Mouse (Mus musculus): ENCODE data around the gene 2300003K06Rik. TPM values are rescaled to one million over a fixed set of nuclear protein-coding genes. Genes with fewer than 3 reads are reported as not detected.
"Not testable (repeated sequence)": the region's sequence is repeated elsewhere in the genome, so short reads cannot be mapped to it uniquely, and the experiment has no call there.

The 2300003K06Rik gene
- polyA plus RNA-seq (2016; fragmentation: Nextera tagmentation; extraction: Ambion mirVana), result not detected in 2 replicates

- Histone ChIP-seq H3K27me3 (replicated peaks) (no peaks in the 10 kb centered on the region), H3K36me3 (no peaks in the 10 kb centered on the region), H3K4me1 (no peaks in the 10 kb centered on the region), H3K4me2 (replicated peaks) (no peak within 1 kb of the TSS), H3K27ac (no peak within 1 kb of the TSS), H3K4me3 (no peak within 1 kb of the TSS), H3K9ac (no peak within 1 kb of the TSS), H3K9me3 (no peaks in the 10 kb centered on the region)
- WGBS, result 84% methylated on average over 1 of the region's 1 CpGs
- no peak for ATAC-seq (ENCODE audit: low FRiP score, low read depth)
These were observed at the start of gene 2300003K06Rik for GRCm38 (mm10) chr11:99837966-99838365. Gene 2300003K06Rik, minus strand, starts transcription at chr11:99838066.

- H3K4me2 ChIP-seq (replicated peaks); H3K4me1 ChIP-seq; H3K9me3 ChIP-seq; H3K36me3 ChIP-seq; H3K27me3 ChIP-seq (replicated peaks); ATAC-seq (ENCODE audit: low FRiP score, low read depth); H3K27ac ChIP-seq; H3K9ac ChIP-seq; H3K4me3 ChIP-seq: not testable (repeated sequence)
- WGBS, result 47% methylated on average over 1 of the region's 1 CpGs
These were observed 41.0 kb upstream of the 2300003K06Rik start, which contains the start of gene Gm11567 for GRCm38 (mm10) chr11:99878887-99879286. Gene Gm11567, plus strand, starts transcription at chr11:99879187.

- ATAC-seq (ENCODE audit: low FRiP score, low read depth); H3K27me3 ChIP-seq (replicated peaks); H3K4me3 ChIP-seq; H3K4me1 ChIP-seq; H3K4me2 ChIP-seq (replicated peaks); H3K9me3 ChIP-seq; H3K36me3 ChIP-seq; H3K27ac ChIP-seq; H3K9ac ChIP-seq: not testable (repeated sequence)
- 83% methylated on average over 1 of the region's 1 CpGs for WGBS
These were observed 35.2 kb upstream of the 2300003K06Rik start, which contains the start of gene Krtap9-1 for GRCm38 (mm10) chr11:99873089-99873488. Gene Krtap9-1, plus strand, starts transcription at chr11:99873389.

DNA sequence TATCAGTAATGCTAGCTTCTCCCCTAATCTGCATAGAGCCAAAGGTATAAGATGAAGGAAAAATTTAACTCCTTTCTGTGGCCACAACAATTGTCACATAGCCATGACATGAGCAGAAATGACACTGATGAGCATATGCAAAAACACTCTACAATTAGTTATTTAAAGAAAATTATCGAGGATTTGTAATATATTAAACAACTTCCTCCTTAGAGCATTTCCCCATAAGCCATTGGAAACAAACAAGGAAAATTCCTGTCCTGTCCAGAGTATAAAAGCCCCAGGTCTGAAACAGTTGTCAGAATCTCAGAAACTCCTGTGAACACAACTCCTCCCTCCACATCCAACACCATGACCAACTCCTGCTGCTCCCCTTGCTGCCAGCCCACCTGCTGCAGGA lies 26.3 kb upstream of the 2300003K06Rik start, which contains the start of gene Gm11559:
TSS of gene Gm11559 (plus strand) at position 301 of the 400 bp plus-strand sequence.
- H3K9me3 ChIP-seq; H3K4me2 ChIP-seq (replicated peaks); H3K4me3 ChIP-seq; H3K4me1 ChIP-seq; ATAC-seq (ENCODE audit: low FRiP score, low read depth); H3K27ac ChIP-seq; H3K36me3 ChIP-seq; H3K27me3 ChIP-seq (replicated peaks); H3K9ac ChIP-seq: not testable (repeated sequence)
- WGBS, result 67% methylated on average over 1 of the region's 1 CpGs

GRCm38 (mm10) chr11:99858761-99859160 lies 20.9 kb upstream of the 2300003K06Rik start:
- 91% methylated on average over 2 of the region's 2 CpGs for WGBS
- no peaks in the 10 kb centered on the region for H3K36me3 ChIP-seq
- H3K4me3 ChIP-seq, result no peak overlapping the region
- no peaks in the 10 kb centered on the region for H3K9me3 ChIP-seq
- ATAC-seq (ENCODE audit: low FRiP score, low read depth), result no peak
- no peak overlapping the region for H3K9ac ChIP-seq
- no peak overlapping the region for H3K27ac ChIP-seq
- no peak overlapping the region for H3K4me2 ChIP-seq (replicated peaks)
- H3K4me1 ChIP-seq, result no peaks in the 10 kb centered on the region
- no peaks in the 10 kb centered on the region for H3K27me3 ChIP-seq (replicated peaks)

DNA sequence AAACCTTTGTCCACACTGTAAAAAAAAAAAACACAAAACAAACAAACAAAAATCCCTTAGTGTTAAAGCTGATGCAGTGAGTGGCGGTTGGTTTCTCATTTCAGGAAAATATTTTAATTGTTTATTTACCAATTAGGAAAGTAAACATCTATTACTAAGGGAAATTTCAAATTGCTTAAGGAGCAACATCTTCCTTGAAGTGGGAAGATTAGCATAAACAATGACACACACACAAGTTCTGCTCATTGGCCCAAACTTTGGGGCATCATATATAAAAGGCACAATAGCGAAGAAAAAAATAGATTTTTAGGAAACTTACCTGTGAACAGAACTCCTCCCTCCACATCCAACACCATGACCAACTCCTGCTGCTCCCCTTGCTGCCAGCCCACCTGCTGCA lies 19.8 kb upstream of the 2300003K06Rik start, which contains the start of gene Gm11568:
TSS of gene Gm11568 (plus strand) at position 301 of the 400 bp plus-strand sequence.
- 83% methylated on average over 2 of the region's 2 CpGs for WGBS
- Histone ChIP-seq H3K4me2 (replicated peaks) (no peak within 1 kb of the TSS), H3K9ac (no peak within 1 kb of the TSS), H3K27me3 (replicated peaks) (no peaks in the 10 kb centered on the region), H3K4me3 (no peak within 1 kb of the TSS), H3K36me3 (no peaks in the 10 kb centered on the region), H3K4me1 (no peaks in the 10 kb centered on the region), H3K27ac (no peak within 1 kb of the TSS), H3K9me3 (no peaks in the 10 kb centered on the region)
- ATAC-seq (ENCODE audit: low FRiP score, low read depth), result no peak

DNA sequence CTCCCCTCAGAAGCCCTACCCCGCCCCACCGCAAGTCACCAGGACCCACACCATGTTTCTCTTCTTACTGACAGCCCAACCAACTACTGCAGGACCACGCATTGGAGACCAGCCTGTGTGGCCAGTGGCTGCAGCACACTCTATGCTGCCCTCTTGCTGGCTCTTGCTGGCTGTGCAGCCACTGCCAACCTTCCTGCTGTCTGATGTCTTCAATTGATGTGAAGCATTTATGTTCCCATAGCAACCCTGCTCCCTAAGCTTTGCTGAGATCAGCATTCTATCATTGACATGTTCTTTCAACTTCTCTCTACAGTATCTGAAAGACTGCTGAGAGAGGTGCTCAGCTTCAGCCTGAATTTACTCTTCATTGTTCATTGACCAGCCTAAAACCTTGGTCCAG lies 16.3 kb upstream of the 2300003K06Rik start:
- no peak overlapping the region for H3K27ac ChIP-seq
- 62% methylated on average over 3 of the region's 3 CpGs for WGBS
- no peaks in the 10 kb centered on the region for H3K9me3 ChIP-seq
- no peaks in the 10 kb centered on the region for H3K36me3 ChIP-seq
- no peaks in the 10 kb centered on the region for H3K4me1 ChIP-seq
- no peak overlapping the region for H3K4me2 ChIP-seq (replicated peaks)
- H3K4me3 ChIP-seq, result no peak overlapping the region
- no peak overlapping the region for H3K9ac ChIP-seq
- no peak for ATAC-seq (ENCODE audit: low FRiP score, low read depth)
- no peaks in the 10 kb centered on the region for H3K27me3 ChIP-seq (replicated peaks)

- Histone ChIP-seq H3K36me3 (no peaks in the 10 kb centered on the region), H3K4me1 (no peaks in the 10 kb centered on the region), H3K27me3 (replicated peaks) (no peaks in the 10 kb centered on the region), H3K4me3 (no peak within 1 kb of the TSS), H3K9ac (no peak within 1 kb of the TSS), H3K4me2 (replicated peaks) (no peak within 1 kb of the TSS), H3K9me3 (no peaks in the 10 kb centered on the region), H3K27ac (no peak within 1 kb of the TSS)
- ATAC-seq (ENCODE audit: low FRiP score, low read depth), result no peak
These were observed 13.6 kb upstream of the 2300003K06Rik start, which contains the start of gene Krtap4-16 for GRCm38 (mm10) chr11:99851508-99851907. Gene Krtap4-16, minus strand, starts transcription at chr11:99851608.

DNA sequence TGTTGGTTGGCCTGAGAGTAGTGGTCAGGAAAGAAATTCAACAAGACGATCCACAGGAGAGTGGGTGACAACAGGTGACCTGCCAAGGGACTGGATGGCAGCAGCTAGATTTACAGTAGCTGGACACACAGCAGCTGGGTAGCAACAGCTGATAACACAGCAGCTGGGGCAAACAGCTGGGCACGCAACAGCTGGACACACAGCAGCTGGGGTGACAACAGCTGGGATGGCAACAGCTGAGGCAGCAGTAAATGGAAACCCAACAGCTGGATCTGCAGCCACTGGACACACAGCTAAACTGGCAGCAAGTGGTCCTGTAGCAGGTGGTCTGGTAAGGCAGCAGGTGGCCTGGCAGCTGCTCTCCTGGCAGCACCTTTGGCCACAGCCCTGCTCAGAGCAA lies 8.9 kb upstream of the 2300003K06Rik start:
- Histone ChIP-seq H3K4me2 (replicated peaks) (no peak overlapping the region), H3K9ac (no peak overlapping the region), H3K9me3 (no peaks in the 10 kb centered on the region), H3K27ac (no peak overlapping the region), H3K4me1 (no peaks in the 10 kb centered on the region), H3K36me3 (no peaks in the 10 kb centered on the region), H3K27me3 (replicated peaks) (no peaks in the 10 kb centered on the region), H3K4me3 (no peak overlapping the region)
- no peak for ATAC-seq (ENCODE audit: low FRiP score, low read depth)
- 86% methylated on average over 2 of the region's 2 CpGs for WGBS

- no peaks in the 10 kb centered on the region for H3K4me1 ChIP-seq
- H3K4me2 ChIP-seq (replicated peaks), result no peak overlapping the region
- no peak overlapping the region for H3K4me3 ChIP-seq
- 28% methylated on average over 1 of the region's 1 CpGs for WGBS
- H3K9me3 ChIP-seq, result no peaks in the 10 kb centered on the region
- no peak overlapping the region for H3K27ac ChIP-seq
- no peaks in the 10 kb centered on the region for H3K36me3 ChIP-seq
- ATAC-seq (ENCODE audit: low FRiP score, low read depth), result no peak
- no peaks in the 10 kb centered on the region for H3K27me3 ChIP-seq (replicated peaks)
- H3K9ac ChIP-seq, result no peak overlapping the region
These were observed 4.3 kb upstream of the 2300003K06Rik start for GRCm38 (mm10) chr11:99842185-99842584.

DNA sequence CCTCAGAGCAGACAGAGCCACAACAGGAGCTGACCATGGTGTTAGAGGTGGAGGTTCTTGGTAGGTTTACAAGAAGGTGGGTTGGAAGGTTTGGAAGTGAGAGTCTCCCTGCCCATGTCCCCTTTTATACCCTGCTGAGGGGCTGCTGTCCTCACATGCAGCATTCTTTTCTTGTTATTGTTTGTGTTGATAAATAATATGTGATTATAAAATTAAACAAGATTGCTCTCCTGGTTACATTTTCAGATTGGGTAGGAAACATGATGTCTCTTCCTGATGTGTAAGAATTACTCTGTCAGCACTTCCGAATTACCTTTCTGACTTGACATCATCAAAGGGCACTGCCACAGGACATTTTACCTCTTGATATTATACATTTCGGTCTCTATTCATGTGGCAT lies 22.3 kb downstream of the 2300003K06Rik start, which contains the start of gene Gm11564:
TSS of gene Gm11564 (minus strand) at position 101 of the 400 bp plus-strand sequence.
- 90% methylated on average over 2 of the region's 2 CpGs for WGBS
- not testable (repeated sequence) for H3K4me1 ChIP-seq; ATAC-seq (ENCODE audit: low FRiP score, low read depth); H3K9ac ChIP-seq; H3K36me3 ChIP-seq; H3K27me3 ChIP-seq (replicated peaks); H3K4me2 ChIP-seq (replicated peaks); H3K27ac ChIP-seq; H3K9me3 ChIP-seq; H3K4me3 ChIP-seq

GRCm38 (mm10) chr11:99809792-99810191 lies 28.1 kb downstream of the 2300003K06Rik start, which contains the start of gene Krtap4-13:
Gene Krtap4-13, minus strand, starts transcription at chr11:99809892.
- not testable (repeated sequence) for H3K27me3 ChIP-seq (replicated peaks); H3K4me3 ChIP-seq; H3K4me1 ChIP-seq; H3K9me3 ChIP-seq; H3K9ac ChIP-seq; ATAC-seq (ENCODE audit: low FRiP score, low read depth); H3K27ac ChIP-seq; H3K36me3 ChIP-seq; H3K4me2 ChIP-seq (replicated peaks)

DNA sequence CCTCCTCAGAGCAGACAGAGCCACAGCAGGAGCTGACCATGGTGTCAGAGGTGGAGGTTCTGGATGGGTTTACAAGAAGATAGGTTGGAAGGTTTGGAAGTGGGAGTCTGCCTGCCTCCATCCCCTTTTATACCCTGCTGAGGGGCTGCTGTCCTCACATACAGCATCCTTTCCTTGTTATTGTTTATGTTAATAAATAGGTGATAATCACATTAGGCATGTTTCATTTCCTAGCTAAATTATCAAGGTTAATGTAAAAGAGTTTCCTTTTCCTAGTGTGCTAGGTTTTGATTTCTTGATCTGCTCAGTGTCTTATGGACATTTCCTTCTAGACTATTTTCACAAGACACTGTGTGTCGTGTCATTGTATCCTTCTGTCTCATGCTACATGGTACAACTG lies 33.5 kb downstream of the 2300003K06Rik start, which contains the start of gene Gm11554:
TSS of gene Gm11554 (minus strand) at position 101 of the 400 bp plus-strand sequence.
- not testable (repeated sequence) for H3K27me3 ChIP-seq (replicated peaks); H3K9ac ChIP-seq; H3K4me2 ChIP-seq (replicated peaks); H3K36me3 ChIP-seq; H3K27ac ChIP-seq; H3K9me3 ChIP-seq; ATAC-seq (ENCODE audit: low FRiP score, low read depth); H3K4me3 ChIP-seq; H3K4me1 ChIP-seq
- no CpG with 5 or more reads among the region's 1 CpGs for WGBS

Measured in neural tube, embryonic 12.5 days (tissue).